Mouse (Mus musculus): ENCODE results near the gene Ccl2. TPM values are rescaled to one million over a fixed set of nuclear protein-coding genes. Genes with fewer than 3 reads are reported as not detected.
A peak's percentile ranks its signal among the peaks of the same experiment; 100 is the strongest.

Ccl2 gene
- total and polyA plus RNA-seq, 3 experiments: 0.15 TPM; not detected in 2

- no peak for TF ChIP-seq MYB (IDR thresholded peaks at IDR 0.05; ENCODE audit: low read depth, low read length)
- TF ChIP-seq GABPA (IDR thresholded peaks at IDR 0.05; ENCODE audit: low read depth, low read length): no peak
- peak; percentile 20; the same call in 1 of the 2 replicates for TF ChIP-seq USF1 (IDR thresholded peaks at IDR 0.05; ENCODE audit: low read depth, low read length)
- no peak for TF ChIP-seq TCF12 (IDR thresholded peaks at IDR 0.05; ENCODE audit: low read depth, low read length)
- peak in 2 of 3 experiments; percentile 10 to 17; a peak in 2 of 6 replicates for TF ChIP-seq CTCF (IDR thresholded peaks at IDR 0.05 in 2 of 3, conservative IDR thresholded peaks at IDR 0.05 in 1 of 3; ENCODE audit: control insufficient read depth in 1 of 3, insufficient read depth in 1 of 3, low read depth in 2 of 3, low read length in 3 of 3, poor library complexity in 1 of 3, severe bottlenecking in 1 of 3)
- TF ChIP-seq MAZ (IDR thresholded peaks at IDR 0.05; ENCODE audit: low read depth, low read length): no peak
- no peak; the same call in none of the 2 replicates for TF ChIP-seq RAD21 (IDR thresholded peaks at IDR 0.05; ENCODE audit: low read depth, low read length)
- no peak for TF ChIP-seq BHLHE40 (IDR thresholded peaks at IDR 0.05; ENCODE audit: borderline replicate concordance, low read depth, low read length)
- TF ChIP-seq HCFC1 (IDR thresholded peaks at IDR 0.05; ENCODE audit: low read depth, low read length): no peak
- TF ChIP-seq NELFE (IDR thresholded peaks at IDR 0.05; ENCODE audit: low read depth, low read length): no peak
- TF ChIP-seq SIN3A (IDR thresholded peaks at IDR 0.05; ENCODE audit: low read length): no peak
- H3K9me3 ChIP-seq (replicated peaks; ENCODE audit: insufficient read depth, low read length): no peaks in the 10 kb centered on the region
- no peak overlapping the region for H3K4me3 ChIP-seq (ENCODE audit: control insufficient read depth in 1 of 2, insufficient read depth in 1 of 2, low read depth in 2 of 2, low read length in 2 of 2)
- DNase-seq (ENCODE audit: low read depth, low spot score): peak; percentile 4
- H3K36me3 ChIP-seq (ENCODE audit: control insufficient read depth in 1 of 2, insufficient read depth in 2 of 2, low read length in 2 of 2): no peaks in the 10 kb centered on the region
- H3K9ac ChIP-seq (ENCODE audit: control insufficient read depth, low read depth, low read length, poor library complexity, severe bottlenecking): no peak overlapping the region
- H3K27ac ChIP-seq (ENCODE audit: control insufficient read depth, low read depth, low read length): no peak overlapping the region
- no peaks in the 10 kb centered on the region for H3K27me3 ChIP-seq (ENCODE audit: control insufficient read depth in 1 of 2, insufficient read depth in 2 of 2, low read length in 2 of 2)
- H3K4me1 ChIP-seq (ENCODE audit: control insufficient read depth in 1 of 2, insufficient read depth in 2 of 2, low read length in 2 of 2): no peaks in the 10 kb centered on the region
- H3K79me2 ChIP-seq (ENCODE audit: control insufficient read depth, insufficient read depth, low read length, poor library complexity): no peaks in the 10 kb centered on the region
Measured at GRCm38 (mm10) chr11:82047746-82048415, 12.5 kb downstream of the Ccl2 start.

- no peak for DNase-seq (ENCODE audit: low read depth, low spot score)
Measured at GRCm38 (mm10) chr11:82053849-82054248, 18.5 kb downstream of the Ccl2 start.

GRCm38 (mm10) chr11:82057646-82058045 is 22.3 kb downstream of the Ccl2 start, which contains the start of gene Ccl11:
Gene Ccl11 (plus strand): TSS chr11:82057823.
- Histone ChIP-seq H3K4me3 (ENCODE audit: control insufficient read depth in 1 of 2, insufficient read depth in 1 of 2, low read depth in 2 of 2, low read length in 2 of 2) (no peak within 1 kb of the TSS), H3K9me3 (replicated peaks; ENCODE audit: insufficient read depth, low read length) (no peaks in the 10 kb centered on the region), H3K27ac (ENCODE audit: control insufficient read depth, low read depth, low read length) (no peak within 1 kb of the TSS), H3K9ac (ENCODE audit: control insufficient read depth, low read depth, low read length, poor library complexity, severe bottlenecking) (no peak within 1 kb of the TSS), H3K79me2 (ENCODE audit: control insufficient read depth, insufficient read depth, low read length, poor library complexity) (no peaks in the 10 kb centered on the region), H3K27me3 (ENCODE audit: control insufficient read depth in 1 of 2, insufficient read depth in 2 of 2, low read length in 2 of 2) (no peaks in the 10 kb centered on the region), H3K36me3 (ENCODE audit: control insufficient read depth in 1 of 2, insufficient read depth in 2 of 2, low read length in 2 of 2) (no peaks in the 10 kb centered on the region), H3K4me1 (ENCODE audit: control insufficient read depth in 1 of 2, insufficient read depth in 2 of 2, low read length in 2 of 2) (no peaks in the 10 kb centered on the region)
- no peak for DNase-seq (ENCODE audit: low read depth, low spot score)
- TF ChIP-seq RAD21 (IDR thresholded peaks at IDR 0.05; ENCODE audit: low read depth, low read length): no peak
- TF ChIP-seq CHD2 (IDR thresholded peaks at IDR 0.05; ENCODE audit: low read length): no peak
- TF ChIP-seq UBTF (IDR thresholded peaks at IDR 0.05; ENCODE audit: borderline replicate concordance, insufficient read depth, low read depth, low read length): no peak
- no peak for TF ChIP-seq USF2 (IDR thresholded peaks at IDR 0.05; ENCODE audit: borderline replicate concordance in 1 of 2, insufficient read depth in 1 of 2, low read depth in 1 of 2, low read length in 2 of 2)
- TF ChIP-seq GABPA (IDR thresholded peaks at IDR 0.05; ENCODE audit: low read depth, low read length): no peak
- no peak for TF ChIP-seq TCF12 (IDR thresholded peaks at IDR 0.05; ENCODE audit: low read depth, low read length)

More at GRCm38 (mm10) chr11:82053849-82054248, 18.5 kb downstream of the Ccl2 start:
- Histone ChIP-seq H3K27ac (ENCODE audit: control insufficient read depth, low read depth, low read length) (no peak overlapping the region), H3K4me3 (ENCODE audit: control insufficient read depth in 1 of 2, insufficient read depth in 1 of 2, low read depth in 2 of 2, low read length in 2 of 2) (no peak overlapping the region), H3K79me2 (ENCODE audit: control insufficient read depth, insufficient read depth, low read length, poor library complexity) (no peaks in the 10 kb centered on the region), H3K9me3 (replicated peaks; ENCODE audit: insufficient read depth, low read length) (no peaks in the 10 kb centered on the region), H3K9ac (ENCODE audit: control insufficient read depth, low read depth, low read length, poor library complexity, severe bottlenecking) (no peak overlapping the region), H3K27me3 (ENCODE audit: control insufficient read depth in 1 of 2, insufficient read depth in 2 of 2, low read length in 2 of 2) (no peaks in the 10 kb centered on the region), H3K36me3 (ENCODE audit: control insufficient read depth in 1 of 2, insufficient read depth in 2 of 2, low read length in 2 of 2) (no peaks in the 10 kb centered on the region), H3K4me1 (ENCODE audit: control insufficient read depth in 1 of 2, insufficient read depth in 2 of 2, low read length in 2 of 2) (no peaks in the 10 kb centered on the region)
- TF ChIP-seq TCF12 (IDR thresholded peaks at IDR 0.05; ENCODE audit: low read depth, low read length): no peak
- no peak for TF ChIP-seq ZKSCAN1 (IDR thresholded peaks at IDR 0.05; ENCODE audit: low read depth, low read length)
- no peak for TF ChIP-seq RAD21 (IDR thresholded peaks at IDR 0.05; ENCODE audit: low read depth, low read length)
